Mouse (Mus musculus): Measurements from ENCODE around the gene Esrra.

Esrra gene

GRCm38 (mm10) chr19:6940396-6941351, 19.1 kb upstream of the Esrra start:
- no peak for DNase-seq (ENCODE audit: low read depth)

GRCm38 (mm10) chr19:6939106-6940002, 17.7 kb upstream of the Esrra start:
- DNase-seq (ENCODE audit: low read depth) = no peak

GRCm38 (mm10) chr19:6937541-6938465, 16.2 kb upstream of the Esrra start:
- DNase-seq (ENCODE audit: low read depth) = no peak

- DNase-seq (ENCODE audit: low read depth) = no peak
Observed at GRCm38 (mm10) chr19:6936299-6936698, 14.7 kb upstream of the Esrra start.

GRCm38 (mm10) chr19:6934195-6934977, 12.8 kb upstream of the Esrra start, which contains the start of gene Kcnk4:
Kcnk4 (minus strand) TSS chr19:6934515.
- no peak for DNase-seq (ENCODE audit: low read depth)

GRCm38 (mm10) chr19:6933436-6934194, 12.0 kb upstream of the Esrra start:
- DNase-seq (ENCODE audit: low read depth) = no peak

- no peak for DNase-seq (ENCODE audit: low read depth)
Observed at GRCm38 (mm10) chr19:6933102-6933435, 11.5 kb upstream of the Esrra start.

- DNase-seq (ENCODE audit: low read depth) = no peak
Observed at GRCm38 (mm10) chr19:6932018-6932417, 10.4 kb upstream of the Esrra start.

GRCm38 (mm10) chr19:6931002-6931401, 9.4 kb upstream of the Esrra start:
- DNase-seq (ENCODE audit: low read depth) = no peak

- no peak for DNase-seq (ENCODE audit: low read depth)
Observed at GRCm38 (mm10) chr19:6928080-6928479, 6.5 kb upstream of the Esrra start.

GRCm38 (mm10) chr19:6926559-6927255, 5.1 kb upstream of the Esrra start:
- no peak for DNase-seq (ENCODE audit: low read depth)

GRCm38 (mm10) chr19:6925611-6926329, 4.2 kb upstream of the Esrra start:
- DNase-seq (ENCODE audit: low read depth) = no peak

GRCm38 (mm10) chr19:6925307-6925573, 3.6 kb upstream of the Esrra start, which contains the start of gene Catsperz:
Catsperz (minus strand) TSS chr19:6925380.
- DNase-seq (ENCODE audit: low read depth) = no peak

GRCm38 (mm10) chr19:6924461-6925306, 3.1 kb upstream of the Esrra start:
- peak; percentile 44 for DNase-seq (ENCODE audit: low read depth)

GRCm38 (mm10) chr19:6922901-6923735, 1.5 kb upstream of the Esrra start:
- no peak for DNase-seq (ENCODE audit: low read depth)

GRCm38 (mm10) chr19:6920741-6921636, 624 bp downstream of the Esrra start:
- DNase-seq (ENCODE audit: low read depth) = no peak
